10 mouse cellular contexts compared by ENCODE assay signal in genomic region chr5:125780332-125780731, GRCm38 (mm10).
"Had no signal": no experiment of that assay in that cellular context is flagged by ENCODE, and none has a peak within 500 bp of the region (broad histone marks: within the 10 kb centered on the region; RNA-seq: fewer than 3 reads in every experiment).

No protein-coding gene starts in this region.

- DNase-seq: liver, postnatal 0 days; lung, adult 2 months; lung, postnatal 14 days; lung, postnatal 36 days; thymus, adult 2 months; thymus, postnatal 25 days; thymus, postnatal 4 days had no signal

- ATAC-seq: liver, postnatal 0 days; lung, postnatal 0 days; midbrain, embryonic 13.5 days; midbrain, embryonic 15.5 days had no signal
